Comparison of ENCODE assay signal across 29 mouse cellular contexts in genomic region chr16:33747994-33748393, GRCm38 (mm10). TPM values are rescaled to one million over a fixed set of nuclear protein-coding genes. Genes with fewer than 3 reads are reported as not detected.
DNase-seq lines count a peak whose midpoint lies in the region; ATAC-seq and TF ChIP-seq lines count a peak whose summit lies in the region.
"Had no signal": no experiment of that assay in that cellular context is flagged by ENCODE, and none has a peak within 500 bp of the region (broad histone marks: within the 10 kb centered on the region; RNA-seq: fewer than 3 reads in every experiment).

No protein-coding gene starts in this region.

- no peak overlapping the region for H3K4me3 ChIP-seq in CH12.LX (replicated peaks in 1 of 3; ENCODE audit: low read depth in 2 of 3, low read length in 2 of 3, poor library complexity in 1 of 3)
- no peak overlapping the region for H3K4me3 ChIP-seq in intestine, postnatal 0 days (ENCODE audit: low read depth, low read length)
- H3K4me3 ChIP-seq in thymus, adult 2 months (ENCODE audit: control insufficient read depth, insufficient read depth, low read length): no peak overlapping the region
- H3K4me3 ChIP-seq: embryonic facial prominence, embryonic 10.5 days; embryonic facial prominence, embryonic 13.5 days; forebrain, embryonic 10.5 days; forebrain, embryonic 13.5 days; gastrocnemius, adult 2 months; heart, embryonic 12.5 days; heart, embryonic 15.5 days; hindbrain, embryonic 10.5 days; hindbrain, embryonic 13.5 days had no signal

- no peaks in the 10 kb centered on the region for H3K9me3 ChIP-seq in CH12.LX (replicated peaks; ENCODE audit: low read length)
- H3K9me3 ChIP-seq in intestine, postnatal 0 days (ENCODE audit: control insufficient read depth): no peaks in the 10 kb centered on the region
- H3K9me3 ChIP-seq: embryonic facial prominence, embryonic 10.5 days; embryonic facial prominence, embryonic 13.5 days; forebrain, embryonic 10.5 days; forebrain, embryonic 13.5 days; G1E; heart, embryonic 12.5 days; heart, embryonic 15.5 days; hindbrain, embryonic 10.5 days; hindbrain, embryonic 13.5 days had no signal

- TF ChIP-seq RAD21 in CH12.LX (IDR thresholded peaks at IDR 0.05; ENCODE audit: low read depth, low read length): no peak

- TF ChIP-seq EP300 in CH12.LX (IDR thresholded peaks at IDR 0.05; ENCODE audit: low read length): no peak

- no peak overlapping the region for H3K4me2 ChIP-seq in CH12.LX (ENCODE audit: insufficient read depth, low read depth, poor library complexity, severe bottlenecking)
- no peak overlapping the region for H3K4me2 ChIP-seq in intestine, postnatal 0 days (replicated peaks; ENCODE audit: low read depth)
- H3K4me2 ChIP-seq: embryonic facial prominence, embryonic 13.5 days; forebrain, embryonic 13.5 days; heart, embryonic 12.5 days; heart, embryonic 15.5 days; hindbrain, embryonic 13.5 days had no signal

- peaks cover 5% of the 10 kb centered on the region for H3K79me2 ChIP-seq in CH12.LX (replicated peaks; ENCODE audit: control insufficient read depth, extremely low read depth, insufficient read depth, poor library complexity, severe bottlenecking)

- dilution Hi-C loops in CH12.LX (cut with MboI; ENCODE audit: extremely low pct_ligation_motif_present, extremely low pct_unique_long_range_greater_than_20kb, low sequenced_read_pairs): no loop called here

- WGBS in intestine, postnatal 0 days: 86% methylated on average over 2 of the region's 2 CpGs
- 78% methylated on average over 2 of the region's 2 CpGs for WGBS in thymus, adult 2 months

- ATAC-seq in intestine, postnatal 0 days: no peak; the same call in 1 of the 2 replicates
- ATAC-seq in megakaryocyte-erythroid progenitor cell, adult 5-6 weeks (replicated peaks; ENCODE audit: low FRiP score, low TSS enrichment, poor library complexity, severe bottlenecking): no peak
- ATAC-seq: forebrain, embryonic 13.5 days; forebrain, embryonic 16.5 days; hindbrain, embryonic 16.5 days had no signal

- DNase-seq in B cell, adult 2 months: peak; percentile 49 to 56
- DNase-seq in CH12.LX (ENCODE audit: extremely low read depth): no peak
- no peak for DNase-seq in frontal cortex, postnatal 25 days (ENCODE audit: low spot score in 2 of 2)
- no peak for DNase-seq in thymus, adult 2 months
- DNase-seq: adrenal gland, adult 8-10 months; adrenal gland, postnatal 25 days; cerebellum, adult 11-12 months; cerebellum, adult 8-10 months; cerebellum, postnatal 10 days; cerebellum, postnatal 36 days; embryo, embryonic 11 days; gastrocnemius, adult 2 months; gastrocnemius, postnatal 14 days; heart, adult 18-20 months; heart, postnatal 10 days; heart, postnatal 36 days had no signal

- no peaks in the 10 kb centered on the region for H3K27me3 ChIP-seq in CH12.LX (replicated peaks)
- no peaks in the 10 kb centered on the region for H3K27me3 ChIP-seq in intestine, postnatal 0 days (replicated peaks; ENCODE audit: control insufficient read depth, insufficient read depth, low read length)
- H3K27me3 ChIP-seq in thymus, adult 2 months (ENCODE audit: control insufficient read depth, insufficient read depth, low read length): no peaks in the 10 kb centered on the region
- H3K27me3 ChIP-seq: embryonic facial prominence, embryonic 13.5 days; forebrain, embryonic 13.5 days; heart, embryonic 12.5 days; heart, embryonic 15.5 days; hindbrain, embryonic 13.5 days had no signal

- peak; percentile 21; the same call in 1 of the 2 replicates for TF ChIP-seq POLR2A in CH12.LX (IDR thresholded peaks at IDR 0.05; ENCODE audit: low read depth, low read length)
- no peak for TF ChIP-seq POLR2A in thymus, adult 2 months (IDR thresholded peaks at IDR 0.05; ENCODE audit: control insufficient read depth, extremely low read depth, insufficient read depth, low read length, poor library complexity)

- in situ Hi-C loops in CH12.LX (cut with MboI; ENCODE audit: low pct_ligation_motif_present, low pct_unique_long_range_greater_than_20kb, low sequenced_read_pairs): loop anchor here (5.0 to 10.0 kb wide), 2 partner anchors 54 to 443 kb away; no protein-coding TSS in a partner anchor

- TF ChIP-seq CTCF in CH12.LX (conservative IDR thresholded peaks at IDR 0.05 in 1 of 2, IDR thresholded peaks at IDR 0.05 in 1 of 2; ENCODE audit: low read depth in 2 of 2, low read length in 2 of 2): no peak
- no peak for TF ChIP-seq CTCF in intestine, postnatal 0 days (IDR thresholded peaks at IDR 0.05; ENCODE audit: low read depth)
- no peak for TF ChIP-seq CTCF in thymus, adult 2 months (IDR thresholded peaks at IDR 0.05; ENCODE audit: borderline replicate concordance, control insufficient read depth, extremely low read depth, insufficient read depth, low read length, poor library complexity)

- peaks cover 61 to 81% of the 10 kb centered on the region in 2 experiments for H3K36me3 ChIP-seq in CH12.LX (replicated peaks in 1 of 2; ENCODE audit: control insufficient read depth in 1 of 2, insufficient read depth in 1 of 2, low read length in 1 of 2)
- H3K36me3 ChIP-seq in intestine, postnatal 0 days (ENCODE audit: control insufficient read depth, insufficient read depth): no peaks in the 10 kb centered on the region
- H3K36me3 ChIP-seq in thymus, adult 2 months (ENCODE audit: control insufficient read depth, insufficient read depth, low read length): peaks cover 3% of the 10 kb centered on the region

- H3K27ac ChIP-seq in CH12.LX (ENCODE audit: insufficient read depth, low read depth): no peak overlapping the region
- H3K27ac ChIP-seq in intestine, postnatal 0 days (ENCODE audit: low read depth, low read length): peak overlapping the region; percentile 41
- no peak overlapping the region for H3K27ac ChIP-seq in thymus, adult 2 months (ENCODE audit: control insufficient read depth, insufficient read depth, low read length)
- H3K27ac ChIP-seq: embryonic facial prominence, embryonic 10.5 days; embryonic facial prominence, embryonic 13.5 days; forebrain, embryonic 10.5 days; forebrain, embryonic 13.5 days; gastrocnemius, adult 2 months; heart, embryonic 15.5 days; hindbrain, embryonic 10.5 days; hindbrain, embryonic 13.5 days had no signal

- H3K4me1 ChIP-seq in CH12.LX (ENCODE audit: control insufficient read depth in 1 of 2, insufficient read depth in 2 of 2): peaks cover 18 to 49% of the 10 kb centered on the region in 2 experiments
- no peaks in the 10 kb centered on the region for H3K4me1 ChIP-seq in intestine, postnatal 0 days (replicated peaks; ENCODE audit: control insufficient read depth, insufficient read depth, low read length)
- peaks cover 11% of the 10 kb centered on the region for H3K4me1 ChIP-seq in thymus, adult 2 months (replicated peaks; ENCODE audit: control insufficient read depth, insufficient read depth, low read length)
- H3K4me1 ChIP-seq: forebrain, embryonic 10.5 days; forebrain, embryonic 13.5 days; hindbrain, embryonic 10.5 days; hindbrain, embryonic 13.5 days had no signal

- H3K9ac ChIP-seq in CH12.LX (ENCODE audit: insufficient read depth, low read depth): no peak overlapping the region
- no peak overlapping the region for H3K9ac ChIP-seq in intestine, postnatal 0 days (ENCODE audit: low read depth, low read length)
- H3K9ac ChIP-seq: embryonic facial prominence, embryonic 13.5 days; forebrain, embryonic 13.5 days; heart, embryonic 12.5 days; heart, embryonic 15.5 days; hindbrain, embryonic 13.5 days had no signal

TF ChIP-seq in CH12.LX, 34 proteins besides CTCF, POLR2A, EP300 and RAD21:
- TF ChIP-seq POLR2AphosphoS2 (IDR thresholded peaks at IDR 0.05; ENCODE audit: low read depth, low read length) (no peak), NELFE (IDR thresholded peaks at IDR 0.05; ENCODE audit: low read depth, low read length) (no peak), MYC (IDR thresholded peaks at IDR 0.05; ENCODE audit: low read depth, low read length) (no peak), PAX5 (IDR thresholded peaks at IDR 0.05; ENCODE audit: low read length) (no peak), JUN (IDR thresholded peaks at IDR 0.05; ENCODE audit: insufficient read depth, low read depth, low read length) (no peak), MAX (IDR thresholded peaks at IDR 0.05; ENCODE audit: low read length) (no peak), ETS1 (conservative IDR thresholded peaks at IDR 0.05; ENCODE audit: low read depth, low read length) (no peak), TBP (conservative IDR thresholded peaks at IDR 0.05; ENCODE audit: low read depth, low read length) (no peak), ZNF384 (IDR thresholded peaks at IDR 0.05; ENCODE audit: low read depth, low read length) (no peak), NRF1 (IDR thresholded peaks at IDR 0.05; ENCODE audit: low read depth, low read length) (no peak)

RNA-seq across cellular contexts. Expression of gene Muc13, which starts 45.8 kb away (rescaled TPM):
- not detected in 2 replicates for total RNA-seq in CH12.LX (2012; rRNA removed)
- total RNA-seq in CH12.LX (2014; rRNA removed): not detected in 2 replicates
- polyA plus RNA-seq in CH12.LX (2012; ENCODE audit: insufficient read length, low read depth): not detected in 2 replicates
- 459 and 473 TPM in 2 replicates for polyA plus RNA-seq in intestine, postnatal 0 days (2015; fragmentation: Nextera tagmentation; extraction: Ambion mirVana)
- total RNA-seq in megakaryocyte-erythroid progenitor cell, adult 5-6 weeks (2014; fragmentation: Nextera tagmentation): 55.5 and 80.6 TPM in 2 replicates
- 66.2 and 172 TPM in 2 replicates for total RNA-seq in megakaryocyte-erythroid progenitor cell, adult 5-6 weeks (2017)
- 5.0 and 5.5 TPM in 2 replicates for polyA plus RNA-seq in thymus, adult 2 months (2012; rRNA removed)
- total RNA-seq: adrenal gland, postnatal 25 days; gastrocnemius, adult 2 months; gastrocnemius, postnatal 14 days; heart, adult 18-20 months had no signal
- polyA plus RNA-seq: forebrain, embryonic 13.5 days; hindbrain, embryonic 13.5 days; hindbrain, embryonic 16.5 days had no signal

Comparison
In these comparisons a context has a peak if more than half of its experiments do, and no peak if none do; other contexts are left out.
1. DNase-seq: peak in B cell, adult 2 months (2 of 2); none in CH12.LX (single experiment), frontal cortex, postnatal 25 days (0 of 2) and thymus, adult 2 months (single experiment).
2. RNA of gene Muc13, which starts 45.8 kb away (polyA plus RNA-seq): 459 to 473 TPM in intestine, postnatal 0 days; 5.0 to 5.5 TPM in thymus, adult 2 months and not detected in CH12.LX; every median in the first group is over 10 times any median in the second.